Mouse (Mus musculus) myocyte (in vitro differentiated cells): ENCODE measurements around the gene Icam2. TPM values are rescaled to one million over a fixed set of nuclear protein-coding genes. Genes with fewer than 3 reads are reported as not detected.

Experiments used
- H3K27me3 ChIP-seq: one replicate; pipeline ENCODE4 v1.6.1; 2011; ENCODE audit not compliant: control insufficient read depth, insufficient read depth, insufficient read length
- H3K36me3 ChIP-seq: one replicate; pipeline ENCODE4 v1.6.1; 2011; ENCODE audit not compliant: control insufficient read depth, insufficient read depth
- H3K4me2 ChIP-seq: one replicate; pipeline ENCODE4 v1.6.1; 2011; ENCODE audit warnings: low read depth, control low read depth
- H3K4me3 ChIP-seq: one replicate; pipeline ENCODE4 v1.5.1; 2011; ENCODE audit warnings: mild to moderate bottlenecking, control low read depth, moderate library complexity
- H3K79me2 ChIP-seq: one replicate; pipeline ENCODE4 v1.6.1; 2011; ENCODE audit not compliant: control insufficient read depth, insufficient read depth
- H3ac ChIP-seq: one replicate; pipeline ENCODE4 v1.6.1; 2011; ENCODE audit not compliant: control insufficient read depth, insufficient read length
- CEBPB ChIP-seq: IDR thresholded peaks from 2 replicates; pipeline ENCODE4 v1.6.1; 2011; ENCODE audit warnings: mild to moderate bottlenecking, moderate library complexity; ENCODE audit not compliant: poor library complexity, insufficient read depth, severe bottlenecking
- E2F4 ChIP-seq: IDR thresholded peaks from one replicate; pipeline ENCODE4 v1.6.1; 2011; ENCODE audit warnings: mild to moderate bottlenecking, control low read depth, moderate library complexity; ENCODE audit not compliant: insufficient read depth
- MAX ChIP-seq: IDR thresholded peaks from one replicate; pipeline ENCODE4 v1.6.1; 2011; ENCODE audit warnings: low read depth, mild to moderate bottlenecking, control low read depth
- MYOD1 ChIP-seq, 3 experiments: IDR thresholded peaks; one replicate each; pipeline ENCODE4 v1.6.1; 2011; ENCODE audit warnings: control low read depth in 2 of 3, low read depth in 2 of 3, mild to moderate bottlenecking in 2 of 3, moderate library complexity in 1 of 3; ENCODE audit not compliant: insufficient read length in 2 of 3, control insufficient read depth in 1 of 3
- MYOG ChIP-seq, 3 experiments: IDR thresholded peaks; one replicate each; pipeline ENCODE4 v1.6.1; 2011; ENCODE audit warnings: control low read depth in 2 of 3, low read depth in 2 of 3, mild to moderate bottlenecking in 2 of 3; ENCODE audit not compliant: insufficient read length in 2 of 3, control insufficient read depth in 1 of 3, insufficient read depth in 1 of 3
- POLR2A ChIP-seq: IDR thresholded peaks from one replicate; pipeline ENCODE4 v1.6.1; 2011; ENCODE audit warnings: low read depth, mild to moderate bottlenecking, control low read depth, moderate library complexity; ENCODE audit not compliant: insufficient read length
- POLR2AphosphoS2 ChIP-seq: IDR thresholded peaks from one replicate; pipeline ENCODE4 v1.6.1; 2011; ENCODE audit warnings: low read depth, control low read depth; ENCODE audit not compliant: insufficient read length
- REST ChIP-seq: IDR thresholded peaks from one replicate; pipeline ENCODE4 v1.6.1; 2011; ENCODE audit warnings: mild to moderate bottlenecking, control low read depth, moderate library complexity; ENCODE audit not compliant: insufficient read depth, insufficient read length
- SRF ChIP-seq: IDR thresholded peaks from one replicate; pipeline ENCODE4 v1.6.1; 2011; ENCODE audit warnings: low read depth; ENCODE audit not compliant: control insufficient read depth, insufficient read length
- TCF12 ChIP-seq: IDR thresholded peaks from one replicate; pipeline ENCODE4 v1.6.1; 2011; ENCODE audit warnings: mild to moderate bottlenecking, control low read depth; ENCODE audit not compliant: poor library complexity, insufficient read depth, severe bottlenecking
- TCF3 ChIP-seq: IDR thresholded peaks from one replicate; pipeline ENCODE4 v1.6.1; 2011; ENCODE audit warnings: low read depth, control low read depth; ENCODE audit not compliant: insufficient read length
- USF1 ChIP-seq: IDR thresholded peaks from one replicate; pipeline ENCODE4 v1.6.1; 2011; ENCODE audit warnings: low read depth, mild to moderate bottlenecking, control low read depth, moderate library complexity
- polyA plus RNA-seq: library from polyadenylated mRNA; unstranded; fragments of >200 nt; fragmentation: generic; extraction: Trizol; gene quantifications from one replicate; pipeline ENCODE4 v1.2.1, GENCODE M21; 2012; ENCODE audit warnings: missing spikeins

Icam2 gene
- polyA plus RNA-seq, 1 experiment: not detected

DNA sequence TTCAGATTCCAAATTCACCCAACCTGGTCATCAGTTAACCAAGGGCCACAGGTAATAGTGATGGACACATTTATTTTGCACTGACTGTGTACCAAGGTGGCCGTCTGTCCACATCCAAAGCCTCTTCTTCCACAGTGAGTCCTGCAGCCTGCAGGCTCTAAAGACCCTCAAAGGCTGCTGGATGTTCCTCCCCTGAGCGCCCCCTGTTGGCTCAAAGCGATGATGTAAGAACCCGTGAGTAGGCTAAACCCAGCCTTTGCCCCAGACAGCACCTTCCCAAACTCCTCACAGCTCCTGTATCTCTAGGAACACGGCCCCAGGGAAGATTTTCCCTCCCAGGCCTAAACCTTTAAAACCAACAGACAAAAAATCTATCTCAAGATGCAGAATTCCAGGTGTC is 28.5 kb downstream of the Icam2 start:
- H3K27me3 ChIP-seq: no peaks in the 10 kb centered on the region
- H3K36me3 ChIP-seq: no peaks in the 10 kb centered on the region
- no peak for TF ChIP-seq MYOG (IDR thresholded peaks at IDR 0.05; ENCODE audit: control insufficient read depth in 1 of 3, insufficient read depth in 1 of 3, insufficient read length in 2 of 3, low read depth in 2 of 3)
- no peak for TF ChIP-seq USF1
- TF ChIP-seq REST: no peak
- no peak for TF ChIP-seq MYOD1 (IDR thresholded peaks at IDR 0.05; ENCODE audit: control insufficient read depth in 1 of 3, insufficient read length in 2 of 3, low read depth in 2 of 3)
- TF ChIP-seq POLR2AphosphoS2: no peak
- TF ChIP-seq SRF: no peak
- TF ChIP-seq POLR2A: no peak
- TF ChIP-seq TCF3: no peak
- TF ChIP-seq CEBPB: no peak
- TF ChIP-seq MAX: no peak
- no peak overlapping the region for H3K4me3 ChIP-seq
- H3K4me2 ChIP-seq: no peak overlapping the region
- no peaks in the 10 kb centered on the region for H3K79me2 ChIP-seq
- no peak overlapping the region for H3ac ChIP-seq

DNA sequence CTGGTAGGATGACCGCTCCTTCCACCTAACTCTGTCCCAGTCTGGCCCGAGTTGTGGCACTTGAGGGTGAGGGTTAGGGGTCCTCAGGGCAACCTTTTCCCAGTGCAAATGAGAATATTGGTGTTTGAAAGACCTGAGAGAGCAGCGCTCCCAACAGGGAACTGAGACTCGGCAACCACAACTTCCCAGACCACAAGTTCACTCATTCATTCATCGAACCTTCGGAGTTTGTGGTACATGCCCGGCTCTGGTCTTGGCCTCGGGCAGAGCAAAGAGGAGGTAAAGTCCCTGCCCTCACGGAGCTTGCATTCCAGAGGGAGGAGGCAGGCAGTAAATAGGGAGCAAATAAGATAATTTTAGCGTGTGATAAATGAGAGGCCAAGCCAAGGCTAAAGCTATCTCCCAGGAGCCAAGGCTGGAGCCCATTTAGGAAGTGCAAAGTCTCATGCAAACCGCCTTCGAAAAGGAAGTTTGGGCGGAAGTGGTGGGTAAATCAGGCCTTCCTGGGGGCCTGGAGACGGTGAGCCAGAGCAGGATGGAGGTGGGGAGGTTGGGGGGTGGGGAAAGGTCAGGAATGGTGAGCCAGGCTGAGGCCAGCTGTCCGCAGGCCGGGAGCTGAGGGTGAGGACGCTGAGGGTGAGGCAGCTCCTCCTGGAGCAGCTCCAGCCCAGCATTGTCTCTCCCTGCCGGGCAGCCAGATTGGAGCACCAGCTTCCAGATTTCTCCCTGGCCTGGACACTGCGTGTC is 32.3 kb downstream of the Icam2 start:
- TF ChIP-seq SRF (no peak), TCF3 (peak; percentile 59), REST (no peak), USF1 (no peak), POLR2AphosphoS2 (no peak), POLR2A (no peak), E2F4 (no peak), MYOD1 (IDR thresholded peaks at IDR 0.05; ENCODE audit: control insufficient read depth in 1 of 3, insufficient read length in 2 of 3, low read depth in 2 of 3) (peak in 2 of 3 experiments; percentile 76 to 94), CEBPB (no peak), MYOG (IDR thresholded peaks at IDR 0.05; ENCODE audit: control insufficient read depth in 1 of 3, insufficient read depth in 1 of 3, insufficient read length in 2 of 3, low read depth in 2 of 3) (peak; percentile 23 to 97 (median 93)), MAX (no peak), TCF12 (peak; percentile 5)
- H3K36me3 ChIP-seq: no peaks in the 10 kb centered on the region
- no peaks in the 10 kb centered on the region for H3K27me3 ChIP-seq
- H3K4me2 ChIP-seq: peak overlapping the region; percentile 51
- no peak overlapping the region for H3ac ChIP-seq
- H3K4me3 ChIP-seq: no peak overlapping the region
- H3K79me2 ChIP-seq: no peaks in the 10 kb centered on the region

GRCm38 (mm10) chr11:106354181-106354580 is 33.7 kb downstream of the Icam2 start:
- no peak overlapping the region for H3ac ChIP-seq
- no peak for TF ChIP-seq TCF3
- no peak for TF ChIP-seq CEBPB
- peak in 2 of 3 experiments; percentile 24 to 50 for TF ChIP-seq MYOG (IDR thresholded peaks at IDR 0.05; ENCODE audit: control insufficient read depth in 1 of 3, insufficient read depth in 1 of 3, insufficient read length in 2 of 3, low read depth in 2 of 3)
- TF ChIP-seq E2F4: no peak
- TF ChIP-seq MYOD1 (IDR thresholded peaks at IDR 0.05; ENCODE audit: control insufficient read depth in 1 of 3, insufficient read length in 2 of 3, low read depth in 2 of 3): peak in 2 of 3 experiments; percentile 18 to 59
- no peak for TF ChIP-seq TCF12
- no peak for TF ChIP-seq POLR2AphosphoS2
- no peak for TF ChIP-seq POLR2A
- TF ChIP-seq USF1: no peak
- no peak for TF ChIP-seq REST
- TF ChIP-seq MAX: no peak

GRCm38 (mm10) chr11:106353188-106353587 is 34.7 kb downstream of the Icam2 start, which contains the start of gene Scn4a:
Gene Scn4a (minus strand): TSS chr11:106353288.
- TF ChIP-seq SRF (no peak), E2F4 (no peak), POLR2AphosphoS2 (no peak), CEBPB (no peak), MYOD1 (IDR thresholded peaks at IDR 0.05; ENCODE audit: control insufficient read depth in 1 of 3, insufficient read length in 2 of 3, low read depth in 2 of 3) (no peak), MAX (no peak), TCF12 (no peak), POLR2A (no peak), TCF3 (no peak), USF1 (no peak), MYOG (IDR thresholded peaks at IDR 0.05; ENCODE audit: control insufficient read depth in 1 of 3, insufficient read depth in 1 of 3, insufficient read length in 2 of 3, low read depth in 2 of 3) (no peak), REST (no peak)
- H3K27me3 ChIP-seq: peaks cover 12% of the 10 kb centered on the region
- no peak within 1 kb of the TSS for H3K4me3 ChIP-seq
- H3ac ChIP-seq: no peak within 1 kb of the TSS
- no peaks in the 10 kb centered on the region for H3K36me3 ChIP-seq
- no peaks in the 10 kb centered on the region for H3K79me2 ChIP-seq
- H3K4me2 ChIP-seq: peak within 1 kb of the TSS; percentile 3

More at GRCm38 (mm10) chr11:106354181-106354580, 33.7 kb downstream of the Icam2 start:
- Histone ChIP-seq H3K27me3 (peaks cover 2% of the 10 kb centered on the region), H3K36me3 (no peaks in the 10 kb centered on the region), H3K79me2 (no peaks in the 10 kb centered on the region), H3K4me3 (no peak overlapping the region), H3K4me2 (peak overlapping the region; percentile 3)
